Mouse (Mus musculus) small intestine, adult 2 months (tissue): ENCODE results near the gene Adgb.

Source experiments
- CTCF ChIP-seq: fragments of 200-500 bp; IDR thresholded peaks from 2 replicates; pipeline ENCODE4 v1.5.1; 2012; ENCODE audit warnings: low read depth, mild to moderate bottlenecking, control low read depth, inconsistent platforms, low read length, moderate library complexity, mixed read lengths; ENCODE audit not compliant: insufficient replicate concordance, insufficient read length; ENCODE audit errors: extremely low read depth
- POLR2A ChIP-seq: fragments of 200-500 bp; IDR thresholded peaks from 2 replicates; pipeline ENCODE4 v1.6.1; 2012; ENCODE audit warnings: low read depth, mild to moderate bottlenecking, control low read depth, inconsistent platforms, low read length, moderate library complexity

DNA sequence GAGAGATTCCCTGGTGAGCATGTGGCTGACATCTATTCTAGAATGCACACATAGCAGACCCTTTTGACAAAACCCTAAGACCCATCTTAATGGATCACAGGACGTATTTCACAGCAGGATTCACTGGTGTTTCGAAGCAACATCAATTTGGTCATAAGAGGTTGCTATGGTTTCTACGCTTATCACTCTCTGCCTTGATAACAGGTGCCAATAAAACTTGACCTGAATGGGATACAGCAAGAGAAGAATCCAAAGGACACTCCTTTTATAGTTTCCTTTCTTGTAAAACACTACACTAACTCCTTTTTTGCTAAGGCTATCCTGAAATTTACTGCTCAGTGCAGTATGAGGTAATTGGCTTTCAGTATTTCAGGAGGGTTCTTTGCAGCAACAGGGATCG is 163.1 kb downstream of the Adgb start:
- no peak for TF ChIP-seq POLR2A
- TF ChIP-seq CTCF, result no peak
